Mouse (Mus musculus) left cerebral cortex, adult 8-10 months (tissue): ENCODE data around the gene Msmb. TPM values are rescaled to one million over a fixed set of nuclear protein-coding genes. Genes with fewer than 3 reads are reported as not detected.
"Not testable (repeated sequence)": the region's sequence is repeated elsewhere in the genome, so short reads cannot be mapped to it uniquely, and the experiment has no call there.

Experiments
- DNase-seq, 2 experiments: peaks; one replicate each; pipeline ENCODE4 v3.0.0; 2022; ENCODE audit warnings: low spot score in 2 of 2
- total RNA-seq, 4 experiments: library from RNA; stranded (reverse); gene quantifications; 2 replicates each; pipeline ENCODE4 v1.2.4; 2022

Msmb gene
- total RNA-seq, result not detected

DNA sequence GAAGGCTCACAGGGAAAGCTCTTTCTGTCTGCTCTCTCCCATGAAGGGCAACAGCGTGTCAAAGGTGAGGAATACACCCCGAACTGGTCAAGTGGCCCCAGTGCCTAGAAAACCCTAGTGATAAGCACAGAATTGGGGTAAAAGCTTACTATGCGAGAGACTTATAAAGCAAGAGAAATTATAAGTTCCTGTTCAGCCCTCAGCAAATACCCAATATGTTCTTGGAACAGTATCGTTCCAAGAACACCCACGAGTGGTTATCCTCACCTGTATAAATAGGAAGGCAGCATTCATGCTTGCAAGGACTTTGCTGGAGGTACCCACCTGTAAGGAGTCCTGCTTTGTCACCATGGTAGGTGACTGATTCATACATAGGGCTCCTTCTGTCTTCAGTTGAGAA, at the start of gene Msmb:
Gene Msmb (plus strand): TSS at position 301 of the 400 bp plus-strand sequence.
- no peak for DNase-seq

DNA sequence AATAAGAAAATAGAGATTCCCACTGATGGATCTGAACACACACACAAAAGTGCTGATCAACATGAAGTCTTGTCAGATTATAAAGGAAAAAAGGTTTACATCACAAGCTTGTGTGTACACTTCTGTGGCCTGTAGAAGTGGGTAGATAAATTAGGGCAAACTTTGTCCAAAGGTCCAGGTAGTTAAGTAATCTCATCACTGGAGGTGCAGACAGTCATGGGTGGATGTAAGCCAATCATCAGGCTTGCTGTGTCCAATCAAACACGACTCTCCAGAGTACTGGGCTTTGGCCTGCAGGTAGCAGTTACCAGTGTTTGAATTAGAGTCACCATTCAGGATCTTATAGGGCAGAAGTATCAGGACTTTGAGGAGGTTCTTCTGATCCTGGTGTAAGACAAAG, 48.8 kb upstream of the Msmb start:
- DNase-seq, result no peak

DNA sequence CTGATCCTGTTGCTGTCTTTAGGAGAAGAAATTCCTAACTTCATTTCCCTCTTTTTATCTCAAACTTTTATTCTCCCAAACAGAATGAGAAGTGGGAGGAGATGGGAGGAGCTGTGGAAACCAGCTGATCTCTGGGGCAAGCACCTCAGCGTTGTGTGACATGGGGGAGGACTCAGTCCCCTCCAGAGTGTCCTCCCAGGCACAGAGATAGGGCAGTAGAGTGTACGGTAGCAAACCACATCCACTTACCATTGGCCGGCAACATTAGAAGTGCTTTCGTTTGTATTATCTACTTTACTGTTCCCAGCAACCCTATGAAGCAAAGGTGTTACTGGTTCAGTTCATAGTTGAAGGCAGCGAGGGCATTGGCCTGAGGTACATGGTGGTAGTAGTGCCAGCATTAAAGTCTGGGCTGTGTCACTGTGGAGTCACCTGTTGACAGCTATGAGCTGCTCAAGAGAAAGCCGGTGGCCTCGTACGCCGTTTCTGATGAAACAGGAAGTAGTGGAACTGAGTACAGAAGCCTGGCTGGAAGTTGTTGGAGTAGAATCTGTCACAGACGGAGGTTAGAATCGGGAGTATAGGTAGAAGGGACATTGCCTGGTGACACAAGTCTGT, 48.2 kb upstream of the Msmb start:
- no peak for DNase-seq

DNA sequence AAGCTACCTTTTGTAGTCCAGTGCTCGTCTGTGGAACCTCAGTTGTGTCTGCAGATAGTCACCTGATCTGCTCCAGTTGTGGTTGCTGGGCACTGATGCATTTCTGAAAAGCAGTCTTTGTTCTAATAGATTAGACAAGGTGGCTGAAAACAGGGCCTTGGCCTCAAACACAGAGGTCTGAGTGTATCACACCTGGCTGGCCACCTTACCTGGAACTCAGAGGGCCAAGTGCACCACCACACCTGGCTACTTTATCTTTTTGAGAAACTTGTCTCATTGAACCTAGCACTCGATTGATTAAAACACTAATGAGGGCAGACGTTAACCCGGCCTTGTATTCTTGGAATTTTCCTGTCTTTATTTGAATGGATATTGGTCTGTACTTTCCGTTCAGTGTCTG, 46.2 kb upstream of the Msmb start:
- no peak for DNase-seq

DNA sequence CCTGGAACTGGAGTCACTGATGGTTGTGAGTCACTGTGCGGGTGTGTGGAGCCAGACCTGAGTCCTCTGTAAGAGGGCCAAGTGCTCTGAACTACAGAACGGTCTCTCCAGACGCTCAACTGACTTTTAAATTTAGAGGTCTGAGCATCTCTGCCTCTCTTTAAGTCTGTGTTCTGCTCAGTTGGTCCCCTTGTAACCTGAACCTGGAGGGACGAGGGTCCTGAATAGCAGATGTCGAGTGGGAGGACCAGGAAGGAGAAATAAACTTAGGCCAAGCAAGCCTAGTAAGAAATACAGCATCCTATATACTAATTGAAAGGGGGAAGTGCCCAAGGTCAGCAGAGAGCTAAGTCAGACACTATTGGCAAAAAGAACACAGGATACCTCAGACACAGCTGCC, 45.1 kb upstream of the Msmb start:
- DNase-seq, result no peak

DNA sequence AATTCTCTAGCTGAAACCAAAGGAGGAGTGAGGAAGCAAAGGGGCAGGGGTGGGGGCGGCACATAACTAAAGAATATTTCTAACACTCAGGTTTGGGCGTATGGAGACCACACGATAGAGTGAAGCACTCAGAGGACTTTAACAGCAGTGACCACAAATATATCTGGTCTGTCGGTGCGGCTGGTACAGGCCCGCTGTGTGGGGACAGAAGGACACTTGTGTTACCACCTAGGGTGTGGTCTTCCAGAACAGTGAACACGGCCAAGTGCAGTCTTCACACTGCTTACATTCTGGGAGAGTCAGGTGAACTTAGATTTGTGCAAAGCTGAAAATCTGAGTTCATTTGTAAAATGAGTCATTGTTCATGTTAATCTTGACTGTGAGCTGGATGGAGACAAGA, 44.1 kb upstream of the Msmb start:
- no peak for DNase-seq

DNA sequence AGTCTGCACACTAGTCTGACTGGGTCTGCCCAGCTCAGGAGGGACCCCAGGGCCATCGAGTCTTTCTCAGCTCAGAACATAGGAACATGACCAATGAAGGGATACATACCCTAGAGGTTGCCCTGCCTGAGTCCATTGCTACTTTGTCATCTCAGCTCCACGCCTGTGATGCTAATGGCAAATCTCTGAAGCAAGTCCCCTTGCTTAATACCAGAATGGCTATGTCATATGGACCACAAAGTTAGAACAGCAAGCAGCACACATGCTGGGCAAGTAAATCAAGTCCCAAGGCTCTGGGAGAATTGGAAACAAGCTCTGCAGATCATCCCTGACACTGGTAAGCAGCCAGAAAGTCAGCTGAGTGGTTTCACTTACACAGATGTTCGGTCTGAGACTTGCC, 42.9 kb upstream of the Msmb start:
- DNase-seq, result no peak

DNA sequence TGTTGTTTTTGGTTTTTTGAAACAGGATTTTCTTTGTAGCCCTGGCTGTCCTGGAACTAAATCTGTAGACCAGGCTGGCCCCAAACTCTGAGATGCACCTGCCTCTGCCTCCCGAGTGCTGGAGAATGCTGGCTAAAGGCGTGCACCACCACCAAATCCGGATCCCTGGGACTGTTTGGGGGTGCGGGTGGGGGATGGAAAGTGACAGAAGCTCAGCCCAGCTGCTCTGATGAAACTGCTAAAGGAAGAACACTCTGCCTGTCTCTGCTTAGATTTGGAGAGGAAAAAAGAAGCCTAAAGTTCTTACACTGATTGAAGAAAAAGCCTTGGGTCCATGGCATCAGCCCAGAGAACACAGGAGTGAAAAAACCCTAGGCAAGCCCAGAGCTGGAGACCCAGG, 38.3 kb upstream of the Msmb start:
- no peak for DNase-seq

DNA sequence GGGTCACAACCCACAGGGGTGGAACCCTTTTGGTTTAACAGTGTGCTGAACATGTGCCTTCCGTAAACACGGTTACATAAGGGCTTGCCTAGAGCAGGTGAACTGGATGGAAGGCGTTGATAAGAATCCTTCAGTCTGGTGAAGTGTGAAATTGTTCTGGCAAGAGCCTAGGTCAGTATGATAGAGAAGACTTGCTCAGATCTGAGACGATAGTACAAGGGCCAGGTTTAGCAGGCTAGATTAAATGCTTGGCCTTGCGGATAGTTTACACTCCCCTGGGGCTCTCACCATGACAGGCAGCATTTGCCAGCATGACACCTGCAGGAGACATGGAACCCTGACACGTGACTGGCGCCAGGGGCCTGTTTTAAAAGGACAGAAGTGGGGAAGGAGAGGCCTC, 36.2 kb upstream of the Msmb start:
- no peak for DNase-seq

DNA sequence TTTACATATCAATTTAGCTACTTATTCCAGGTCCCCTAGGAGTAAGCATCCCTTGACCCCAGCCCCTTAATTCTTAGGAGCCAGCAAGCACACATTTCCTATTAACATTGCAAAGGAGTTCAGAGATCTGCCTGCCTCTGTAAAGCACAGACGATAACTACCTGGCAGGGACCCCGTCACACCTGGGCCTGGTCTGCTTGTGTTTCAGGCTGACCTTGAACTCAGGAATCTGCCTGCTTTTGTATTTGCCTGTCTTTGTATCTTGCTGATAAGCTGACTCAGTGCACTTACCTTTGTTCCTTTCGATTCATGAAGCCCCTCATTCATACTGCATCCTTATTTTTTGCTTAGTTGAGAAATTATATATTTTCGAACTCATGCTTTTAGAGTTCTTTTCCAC, 34.9 kb upstream of the Msmb start:
- DNase-seq, result no peak

DNA sequence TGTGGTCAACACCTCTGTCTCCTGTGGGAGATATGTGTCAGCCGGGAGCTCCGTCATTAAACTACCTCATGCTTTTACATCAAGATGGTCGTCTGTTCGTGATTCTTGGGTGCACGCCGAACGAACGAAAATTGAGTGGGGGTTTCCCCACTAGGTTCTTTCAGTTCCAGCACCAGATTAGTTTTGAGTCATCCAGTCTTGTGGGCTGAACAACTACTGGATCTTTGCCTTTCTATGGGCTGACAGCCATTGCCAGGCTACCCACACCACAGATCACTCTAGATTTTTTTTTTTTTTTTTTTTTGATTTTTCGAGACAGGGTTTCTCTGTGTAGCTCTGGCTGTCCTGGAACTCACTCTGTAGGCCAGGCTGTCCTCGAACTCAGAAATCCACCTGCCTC, 29.7 kb upstream of the Msmb start:
- DNase-seq, result not testable (repeated sequence)

DNA sequence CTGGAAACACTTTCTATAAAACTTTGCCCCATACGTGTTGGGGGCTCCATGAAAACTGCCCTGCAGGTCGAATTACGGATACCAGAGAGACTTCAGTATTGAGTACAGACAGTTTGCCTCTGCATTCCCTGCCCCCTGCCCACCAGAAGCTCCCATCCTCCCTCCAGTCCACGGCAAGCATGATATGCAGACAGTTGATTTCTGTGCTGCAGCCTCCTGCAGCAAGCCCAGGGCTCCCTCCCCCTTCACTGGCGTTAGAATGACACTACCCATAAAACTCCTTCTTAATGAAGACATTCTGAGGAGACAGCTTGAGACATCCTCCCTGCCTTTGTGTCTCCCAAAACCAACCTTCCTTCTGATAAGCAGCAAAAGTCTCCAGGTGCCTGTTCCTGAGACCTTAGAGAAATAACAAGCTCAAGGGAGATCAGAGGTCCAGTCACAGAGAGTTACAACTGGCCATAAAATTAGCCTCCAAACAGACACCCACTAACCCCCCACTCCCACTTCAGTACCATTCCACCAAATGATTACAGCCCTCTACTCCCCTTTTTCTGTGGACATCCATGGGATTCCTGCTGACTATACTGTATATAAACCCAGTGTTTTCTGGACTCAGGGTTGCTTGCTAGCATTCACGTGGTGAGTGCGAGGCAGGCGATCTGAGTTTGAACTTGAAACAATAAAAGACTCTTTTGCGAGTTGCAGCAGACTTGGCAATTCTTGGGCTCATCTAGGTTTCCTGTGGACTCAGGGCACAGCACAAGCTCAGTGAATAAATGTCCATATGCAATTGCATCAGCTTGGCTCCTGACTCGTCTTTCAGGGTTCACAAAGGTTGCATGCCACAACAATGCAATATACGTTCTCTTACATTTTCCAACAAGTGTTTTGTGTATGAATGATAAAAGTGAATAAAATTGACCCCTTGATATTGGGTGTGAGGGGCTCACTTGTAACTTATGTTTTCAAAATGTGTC, 20.6 kb upstream of the Msmb start:
- no peak for DNase-seq

DNA sequence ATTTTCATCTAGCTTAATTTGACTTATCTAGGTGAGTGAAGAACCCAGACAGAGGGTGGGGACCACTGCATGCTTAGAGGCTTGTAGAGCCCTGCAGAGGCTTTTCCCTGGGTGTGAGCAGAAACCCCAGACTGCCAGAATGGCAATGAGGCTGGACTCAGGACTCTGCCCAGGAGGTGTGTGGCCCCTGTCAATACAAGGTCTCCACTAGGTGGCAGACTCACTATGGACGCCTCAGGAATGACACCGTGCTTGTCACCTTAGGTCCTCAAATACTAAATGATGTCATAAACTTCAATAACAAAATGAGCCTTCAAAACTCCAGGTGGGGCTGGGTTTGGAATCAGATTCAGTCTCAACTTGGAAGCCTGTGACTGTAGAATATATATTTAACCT, 19.9 kb upstream of the Msmb start:
- no peak for DNase-seq

DNA sequence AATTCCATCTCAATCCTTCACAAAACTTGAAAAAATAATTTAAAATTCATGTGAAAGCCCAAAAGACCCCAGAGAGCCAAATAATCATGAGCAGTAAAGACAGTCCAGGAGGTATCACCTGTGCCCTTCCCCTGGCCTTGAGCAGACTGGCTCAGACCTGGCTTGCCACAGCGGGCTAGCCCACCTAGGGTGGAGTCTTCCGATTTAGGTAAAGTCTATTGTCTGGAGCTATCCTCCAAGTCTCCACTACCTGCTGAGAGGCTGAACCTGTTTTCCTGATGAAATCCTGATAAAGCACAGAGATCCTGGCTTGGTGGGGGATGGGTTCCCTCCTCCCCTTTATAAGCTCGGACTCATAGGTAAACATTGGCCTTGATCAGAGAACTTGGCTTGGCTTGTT, 17.6 kb upstream of the Msmb start:
- DNase-seq, result no peak

DNA sequence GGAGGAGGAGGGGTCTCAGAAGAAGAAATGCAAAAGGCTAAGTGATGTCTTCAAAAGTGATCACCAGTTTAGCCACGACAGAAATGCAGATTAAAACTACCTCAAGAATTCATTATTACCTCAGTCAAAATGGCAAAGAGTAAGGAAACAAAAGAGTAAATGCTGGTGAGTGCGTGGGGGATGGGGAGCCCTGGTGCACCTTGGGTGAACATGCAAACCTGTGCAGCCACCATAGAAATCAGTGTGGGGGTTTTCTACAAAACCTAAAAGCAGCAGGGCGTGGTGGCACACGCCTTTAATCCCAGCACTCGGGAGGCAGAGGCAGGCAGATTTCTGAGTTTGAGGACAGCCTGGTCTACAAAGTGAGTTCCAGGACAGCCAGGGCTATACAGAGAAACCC, 16.6 kb upstream of the Msmb start:
- not testable (repeated sequence) for DNase-seq

DNA sequence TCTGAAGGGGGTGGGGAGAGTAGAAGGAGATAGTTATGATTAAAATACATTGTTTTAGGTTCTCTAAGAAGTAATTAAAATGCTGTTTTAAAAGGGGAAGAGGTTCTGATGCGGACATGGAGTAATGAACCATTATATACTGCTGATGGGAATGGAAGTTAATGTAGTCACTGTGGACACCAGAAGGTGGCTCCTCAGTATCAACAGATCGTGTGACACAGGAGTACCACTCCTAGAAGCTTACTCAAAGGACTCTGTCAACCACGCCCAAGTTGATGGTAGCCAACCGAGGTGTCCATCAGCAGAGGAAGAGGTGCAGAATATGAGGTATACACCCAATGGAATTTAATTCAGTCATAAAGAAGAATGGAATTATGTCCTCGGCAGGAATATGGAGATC, 13.4 kb upstream of the Msmb start:
- no peak for DNase-seq

DNA sequence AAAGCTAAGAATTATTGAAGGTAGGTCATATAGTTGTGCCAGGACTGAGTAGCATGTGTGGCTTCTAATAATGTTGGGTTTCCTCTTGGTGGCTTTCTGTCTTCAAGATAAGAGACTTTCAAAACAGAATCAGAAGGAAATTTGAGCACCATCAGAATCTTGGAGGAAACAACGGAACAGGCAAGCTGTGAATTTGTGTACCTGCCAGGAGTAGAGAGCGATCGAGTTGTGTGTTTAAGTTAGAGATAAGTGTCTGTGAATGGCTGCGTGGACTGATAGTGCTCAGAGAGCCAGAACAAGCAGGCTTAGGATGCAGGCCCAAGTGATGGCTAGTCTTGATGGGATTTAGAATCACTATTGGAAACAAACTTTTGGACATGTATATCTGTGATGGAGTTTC, 10.0 kb upstream of the Msmb start:
- DNase-seq, result no peak

DNA sequence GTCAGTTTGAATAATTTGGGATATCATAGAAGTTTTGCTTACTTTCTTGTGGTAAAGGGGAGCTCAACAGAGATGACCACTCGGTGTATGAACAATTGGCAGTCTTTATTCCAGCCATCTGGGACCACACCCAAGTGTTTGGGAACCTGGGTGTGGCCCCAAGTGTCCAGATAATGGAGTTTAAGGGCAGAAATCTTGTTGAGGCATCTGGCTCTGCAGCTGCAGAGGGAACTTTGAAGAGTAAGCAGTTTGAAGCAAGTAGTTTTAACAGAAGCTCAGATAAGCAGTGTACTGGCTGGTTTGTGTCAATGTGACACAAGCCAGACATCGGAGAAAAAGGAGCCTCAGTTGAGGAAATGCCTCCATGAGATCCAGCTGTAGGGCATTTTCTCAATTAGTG, 7.5 kb upstream of the Msmb start:
- no peak for DNase-seq

DNA sequence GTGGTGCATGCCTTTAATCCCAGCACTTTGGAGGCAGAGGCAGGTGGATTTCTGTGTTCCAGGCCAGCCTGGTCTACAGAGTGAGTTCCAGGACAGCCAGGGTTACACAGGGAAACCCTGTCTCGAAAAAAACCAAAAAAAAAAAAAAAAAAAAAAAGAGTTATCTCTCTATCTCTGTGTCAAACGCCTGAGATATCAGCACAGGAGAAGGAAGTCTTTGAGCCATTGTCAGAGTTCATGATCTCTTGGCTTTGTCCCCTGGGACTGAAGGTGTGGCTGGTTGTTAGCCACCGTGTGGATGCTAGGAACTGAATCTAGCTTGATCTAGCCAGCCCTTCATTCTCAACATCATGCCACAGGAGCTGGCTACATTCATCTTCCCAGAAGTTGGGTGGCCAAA, 5.4 kb upstream of the Msmb start:
- not testable (repeated sequence) for DNase-seq

DNA sequence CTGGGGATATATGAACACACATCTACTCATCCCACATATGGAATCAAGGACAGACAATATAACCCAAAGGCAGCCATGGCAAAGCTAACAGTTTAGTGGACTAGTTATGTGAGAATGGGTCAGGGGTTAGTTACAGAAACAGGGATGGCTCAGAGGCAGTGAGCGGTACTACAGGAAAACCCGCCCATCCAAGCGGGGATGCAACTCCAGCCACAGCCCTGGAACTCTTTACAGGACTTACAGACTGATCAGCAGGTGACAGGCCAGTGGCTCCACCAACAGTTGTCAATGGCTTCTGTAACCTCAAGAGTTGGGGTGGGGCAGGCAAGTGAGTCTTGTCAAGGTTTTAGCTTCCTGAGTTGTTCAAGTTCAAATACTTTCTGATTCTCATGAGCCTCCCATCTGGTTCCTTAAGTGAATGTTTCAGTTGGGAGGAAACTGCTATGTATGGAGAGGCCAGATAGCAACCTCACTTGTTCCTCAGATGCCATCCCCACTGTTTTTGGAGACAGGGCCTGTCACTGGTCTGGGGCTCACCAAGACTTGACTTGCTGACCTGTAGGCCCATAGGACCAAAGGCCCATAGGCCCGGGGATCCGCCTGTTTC, 1.4 kb upstream of the Msmb start:
- DNase-seq, result no peak

DNA sequence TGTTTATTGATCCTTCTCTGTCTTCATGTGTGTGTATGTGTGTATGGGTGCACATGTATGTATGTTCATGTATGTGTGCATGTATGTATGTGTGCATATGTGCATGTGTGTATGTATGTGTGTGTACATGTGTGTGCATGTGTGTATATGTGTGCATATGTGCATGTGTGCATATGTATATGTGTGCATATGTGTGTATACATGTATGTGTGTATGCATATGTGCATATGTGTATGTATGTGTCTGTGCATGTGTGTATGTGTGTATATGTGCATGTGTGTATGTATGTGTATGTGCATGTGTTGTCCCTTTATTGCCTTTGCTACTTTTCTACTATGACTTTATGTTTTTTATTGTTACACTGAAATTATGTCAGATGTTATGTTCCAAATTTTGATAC, 2.9 kb downstream of the Msmb start:
- no peak for DNase-seq

DNA sequence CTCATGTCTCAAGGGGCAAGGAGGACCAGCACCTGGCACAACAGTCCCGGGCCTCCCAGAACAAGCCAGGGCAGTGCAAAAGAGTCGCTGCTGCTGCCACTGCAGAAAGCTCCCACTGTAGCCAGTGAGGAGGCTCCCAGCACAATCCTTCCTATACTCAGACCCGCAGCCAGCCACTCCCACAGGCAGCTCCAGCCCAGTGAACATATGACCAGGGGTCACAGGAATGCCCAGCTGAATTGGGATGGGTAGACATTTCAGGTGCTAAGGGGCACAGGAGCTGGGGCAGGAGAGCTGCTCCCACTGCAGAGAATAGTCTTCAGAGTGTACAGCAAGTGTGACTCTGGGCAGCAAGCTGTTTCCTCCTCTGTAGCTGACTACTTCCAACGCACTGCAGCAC, 3.6 kb downstream of the Msmb start:
- no peak for DNase-seq
